Mouse (Mus musculus) lung, postnatal 0 days (tissue): Measurements from ENCODE around the gene Tssk1.

Experiments
- CTCF ChIP-seq: IDR thresholded peaks from 2 replicates; pipeline ENCODE4 v1.5.1; 2016; ENCODE audit warnings: antibody characterized with exemption, mild to moderate bottlenecking
- EP300 ChIP-seq: IDR thresholded peaks from 2 replicates; pipeline ENCODE4 v1.6.1; 2016; ENCODE audit warnings: antibody characterized with exemption, mild to moderate bottlenecking, control low read depth

DNA sequence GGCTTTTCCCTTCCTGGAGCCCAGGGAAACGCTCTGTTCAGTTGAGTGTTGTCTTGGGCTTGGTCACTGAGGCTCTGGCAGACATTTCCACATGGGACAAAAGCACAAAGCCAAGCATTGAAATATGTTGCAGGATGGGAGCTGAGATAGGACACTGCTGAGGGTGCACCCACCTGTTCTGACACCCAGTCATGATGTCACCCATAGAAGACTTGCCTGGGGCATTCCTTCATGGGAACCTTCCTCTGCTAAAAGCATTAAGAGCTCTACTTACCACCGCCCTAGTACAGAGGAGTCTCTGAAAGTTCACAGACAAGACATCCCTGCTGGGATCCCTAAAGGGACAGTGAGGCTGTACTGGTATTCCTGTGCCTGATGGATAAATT lies 3.7 kb upstream of the Tssk1 start:
- no peak for TF ChIP-seq EP300
- no peak for TF ChIP-seq CTCF
